Mouse (Mus musculus) forebrain, embryonic 10.5 days (tissue): Measurements from ENCODE around the gene Urad. TPM values are rescaled to one million over a fixed set of nuclear protein-coding genes. Genes with fewer than 3 reads are reported as not detected.

Experiments
- DNase-seq: peaks from one replicate; pipeline ENCODE4 v3.0.0-alpha.2; 2017; ENCODE audit warnings: low spot score; ENCODE audit errors: extremely low spot score
- H3K27ac ChIP-seq: fragments of 300-500 bp; sonication (generic); 2 replicates; pipeline ENCODE4 v1.5.1; 2016; ENCODE audit warnings: mild to moderate bottlenecking
- H3K27me3 ChIP-seq: fragments of 300-500 bp; sonication (generic); 2 replicates; pipeline ENCODE4 v1.6.1; 2016; ENCODE audit warnings: mild to moderate bottlenecking; ENCODE audit not compliant: poor library complexity, severe bottlenecking
- H3K36me3 ChIP-seq: fragments of 300-500 bp; sonication (generic); replicated peaks from 2 replicates; pipeline ENCODE4 v1.6.1; 2016; ENCODE audit warnings: mild to moderate bottlenecking, moderate library complexity
- H3K4me1 ChIP-seq: fragments of 300-500 bp; sonication (generic); 2 replicates; pipeline ENCODE4 v1.6.1; 2016
- H3K4me3 ChIP-seq: fragments of 300-500 bp; sonication (generic); 2 replicates; pipeline ENCODE4 v1.5.1; 2016; ENCODE audit warnings: mild to moderate bottlenecking, moderate library complexity
- H3K9me3 ChIP-seq: fragments of 300-500 bp; sonication (generic); 2 replicates; pipeline ENCODE4 v1.6.1; 2016; ENCODE audit warnings: mild to moderate bottlenecking, moderate library complexity
- WGBS: fragments of 180-500 bp; shearing (Covaris S2); methylation state at CpG from one replicate; pipeline ENCODE4 v1.1.7; 2016; 5-methylcytosine and 5-hydroxymethylcytosine counted together
- polyA plus RNA-seq: library from polyadenylated mRNA; unstranded; fragments of >200 nt; fragmentation: Nextera tagmentation; extraction: Ambion mirVana; gene quantifications from 2 replicates; pipeline ENCODE4 v1.2.1, GENCODE M21; 2016

Gene Urad
- polyA plus RNA-seq, 1 experiment from 2014 or later: not detected

DNA sequence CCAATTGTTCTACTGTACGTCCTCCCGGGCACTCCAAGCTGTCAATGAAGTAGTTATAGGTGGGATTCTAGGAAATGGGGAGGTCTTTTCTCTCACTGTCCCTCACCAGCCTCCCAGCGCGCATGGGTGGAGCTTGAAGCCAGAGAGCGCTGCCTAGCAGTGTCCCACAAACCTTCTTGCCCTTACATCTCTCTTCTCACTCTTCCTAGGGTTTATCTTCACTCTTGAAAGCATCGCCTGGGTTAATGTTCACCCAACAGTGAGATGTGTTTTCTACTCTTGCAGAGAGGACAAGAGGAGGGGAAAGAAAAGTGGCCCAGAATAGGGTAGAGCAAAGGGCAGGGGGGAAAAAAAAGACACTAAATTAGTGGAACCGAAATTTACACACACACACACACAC lies 4.9 kb downstream of the Urad start:
- DNase-seq: no peak
- WGBS: 3% methylated on average over 7 of the region's 7 CpGs
- Histone ChIP-seq H3K27ac (no peak overlapping the region), H3K4me1 (peaks cover 12% of the 10 kb centered on the region), H3K4me3 (no peak overlapping the region), H3K36me3 (no peaks in the 10 kb centered on the region), H3K9me3 (no peaks in the 10 kb centered on the region), H3K27me3 (peaks cover 100% of the 10 kb centered on the region)

DNA sequence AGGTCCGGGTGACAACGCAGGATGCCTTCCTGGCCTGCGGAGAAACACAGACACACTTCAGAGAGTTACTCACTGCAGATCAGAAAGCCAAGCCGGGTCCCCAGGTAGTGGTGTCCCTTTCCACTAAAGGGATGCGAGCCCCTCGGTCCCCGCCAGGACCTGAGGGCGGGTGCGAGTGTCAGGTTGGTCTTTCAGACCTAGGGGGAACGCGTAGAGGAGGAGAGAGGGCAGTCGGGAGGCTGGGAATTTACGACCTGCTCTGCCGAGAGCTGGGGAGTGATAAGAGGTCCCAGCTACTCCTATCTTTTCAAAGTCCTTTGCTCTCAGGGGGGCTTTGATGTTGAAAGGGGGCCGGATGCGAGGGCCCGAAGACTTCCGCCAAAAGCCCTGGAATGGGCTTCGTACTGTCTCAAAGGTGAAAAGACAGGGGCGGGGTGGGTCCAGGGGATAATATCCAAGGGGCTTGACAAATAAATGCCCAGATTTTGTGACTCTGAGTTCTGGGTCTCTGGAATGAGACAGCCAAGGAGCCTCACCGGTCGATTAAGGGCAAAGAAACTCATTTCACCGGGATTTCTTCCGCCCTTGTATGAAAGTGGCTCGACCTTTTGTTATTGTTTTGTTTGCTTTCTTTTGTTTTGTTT lies 6.7 kb downstream of the Urad start:
- Histone ChIP-seq H3K9me3 (no peaks in the 10 kb centered on the region), H3K27ac (no peak overlapping the region), H3K4me1 (peaks cover 12% of the 10 kb centered on the region), H3K4me3 (no peak overlapping the region), H3K27me3 (peaks cover 100% of the 10 kb centered on the region), H3K36me3 (no peaks in the 10 kb centered on the region)
- WGBS: under 1% methylated on average over 25 of the region's 25 CpGs
- DNase-seq: no peak

DNA sequence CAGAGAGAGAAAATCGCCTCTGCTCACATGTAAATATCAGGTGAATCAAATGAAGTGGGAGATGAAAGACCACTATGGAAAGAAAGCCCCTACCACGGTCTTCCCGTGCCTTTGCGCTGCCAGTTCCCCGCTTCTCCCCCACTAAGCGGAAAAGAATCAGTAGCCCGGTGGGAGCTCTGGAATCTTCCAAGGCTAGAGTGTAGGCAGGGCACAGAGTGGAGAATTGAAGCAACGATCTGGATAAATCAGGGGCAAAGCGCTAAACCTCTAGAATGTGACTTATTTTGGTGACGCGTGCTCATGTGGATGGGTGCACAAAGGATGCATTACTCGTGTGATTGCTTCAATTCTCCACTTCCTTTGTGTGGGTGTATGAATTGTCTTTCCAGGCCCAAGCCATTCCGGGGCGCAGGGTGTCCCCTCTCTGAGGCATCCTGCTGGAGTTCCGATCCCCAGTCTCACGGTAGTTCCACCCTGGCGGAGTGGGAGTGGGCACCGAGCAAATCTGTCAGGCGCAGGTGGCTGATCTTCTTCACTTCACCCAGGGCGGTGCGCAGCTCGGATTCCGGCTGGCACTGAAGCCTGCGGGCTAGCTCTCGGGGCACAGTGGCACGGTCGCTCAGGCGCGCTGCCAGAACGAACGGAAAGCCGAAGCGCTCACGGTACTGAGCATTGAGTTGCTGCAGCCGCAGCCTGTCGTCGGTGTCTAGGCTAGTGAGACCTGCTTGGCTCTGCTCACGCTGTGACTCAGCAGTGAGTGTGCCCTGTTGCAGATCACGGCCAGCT lies 7.4 kb downstream of the Urad start:
- DNase-seq: no peak
- no peak overlapping the region for H3K4me3 ChIP-seq
- no peaks in the 10 kb centered on the region for H3K36me3 ChIP-seq
- peaks cover 12% of the 10 kb centered on the region for H3K4me1 ChIP-seq
- no peak overlapping the region for H3K27ac ChIP-seq
- H3K27me3 ChIP-seq: peaks cover 100% of the 10 kb centered on the region
- no peaks in the 10 kb centered on the region for H3K9me3 ChIP-seq
- under 1% methylated on average over 39 of the region's 39 CpGs for WGBS

DNA sequence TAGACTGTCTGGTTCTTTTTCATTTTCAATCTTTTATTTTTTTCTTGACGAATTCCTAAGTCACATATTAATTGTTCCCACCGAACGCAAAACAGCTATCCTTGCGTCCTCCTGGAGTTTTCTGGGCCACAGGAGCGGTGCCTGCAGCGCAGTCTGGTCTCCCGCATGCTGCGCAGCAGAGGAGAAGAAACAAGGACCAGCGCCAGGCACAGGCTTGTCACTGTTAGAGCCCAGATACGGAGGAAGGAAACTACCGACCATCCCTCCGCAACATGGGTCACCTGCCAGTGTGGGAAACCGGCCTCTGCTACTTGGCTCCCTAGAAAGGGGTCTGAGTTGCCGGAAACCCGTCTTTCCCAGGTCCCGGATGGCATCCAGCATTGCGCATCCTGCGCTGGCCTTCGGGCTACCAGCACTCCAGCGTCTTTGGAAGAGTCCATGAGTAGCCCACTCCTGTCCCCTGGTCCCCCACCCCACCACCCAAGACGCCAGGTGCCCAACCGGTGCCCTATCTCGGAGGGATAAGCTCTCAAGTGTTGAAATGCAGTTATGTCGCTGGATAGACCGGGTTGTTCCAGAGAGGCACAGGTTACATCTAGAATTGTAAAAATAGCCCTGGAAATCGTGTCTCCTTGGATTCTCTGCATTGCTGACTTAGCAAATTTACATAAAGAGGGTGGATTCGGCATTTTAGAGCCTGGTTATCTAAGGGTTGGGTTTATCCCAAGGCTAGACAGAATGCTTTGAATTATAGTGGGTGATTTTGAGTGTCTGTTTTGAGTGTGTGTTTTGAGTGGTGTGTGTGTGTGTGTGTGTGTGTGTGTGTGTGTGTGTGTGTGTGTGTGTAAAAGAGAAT lies 9.2 kb downstream of the Urad start:
- under 1% methylated on average over 27 of the region's 27 CpGs for WGBS
- no peak overlapping the region for H3K27ac ChIP-seq

DNA sequence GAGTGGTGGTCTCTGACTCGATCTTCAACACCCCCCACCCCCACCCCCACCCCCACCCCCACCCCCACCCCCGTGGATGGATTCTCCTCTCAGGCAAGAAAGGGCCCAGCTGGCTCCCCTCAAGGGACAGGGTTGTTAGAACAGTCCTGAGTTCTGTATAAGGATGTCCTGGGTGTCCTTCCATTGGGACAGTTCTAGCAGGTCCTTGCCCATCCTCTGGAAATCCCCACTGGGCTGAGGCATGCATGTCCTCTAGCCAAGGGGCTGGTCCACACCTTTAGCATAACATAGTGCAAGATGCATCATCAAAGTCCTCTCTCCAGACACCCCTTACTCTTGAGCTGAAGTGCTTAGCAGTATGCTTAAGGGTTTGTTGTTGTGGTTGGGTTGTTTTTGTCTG lies 12.5 kb downstream of the Urad start:
- H3K27me3 ChIP-seq: peaks cover 100% of the 10 kb centered on the region
- no peaks in the 10 kb centered on the region for H3K36me3 ChIP-seq
- no peak overlapping the region for H3K27ac ChIP-seq
- H3K4me1 ChIP-seq: peaks cover 19% of the 10 kb centered on the region
- H3K9me3 ChIP-seq: no peaks in the 10 kb centered on the region
- no peak overlapping the region for H3K4me3 ChIP-seq
- no peak for DNase-seq
- 0% methylated on average over 2 of the region's 2 CpGs for WGBS

More for the DNA sequence above, 9.2 kb downstream of the Urad start:
- Histone ChIP-seq H3K4me1 (peaks cover 12% of the 10 kb centered on the region), H3K27me3 (peaks cover 100% of the 10 kb centered on the region), H3K9me3 (no peaks in the 10 kb centered on the region), H3K4me3 (no peak overlapping the region), H3K36me3 (no peaks in the 10 kb centered on the region)
- DNase-seq: peak; percentile 31

DNA sequence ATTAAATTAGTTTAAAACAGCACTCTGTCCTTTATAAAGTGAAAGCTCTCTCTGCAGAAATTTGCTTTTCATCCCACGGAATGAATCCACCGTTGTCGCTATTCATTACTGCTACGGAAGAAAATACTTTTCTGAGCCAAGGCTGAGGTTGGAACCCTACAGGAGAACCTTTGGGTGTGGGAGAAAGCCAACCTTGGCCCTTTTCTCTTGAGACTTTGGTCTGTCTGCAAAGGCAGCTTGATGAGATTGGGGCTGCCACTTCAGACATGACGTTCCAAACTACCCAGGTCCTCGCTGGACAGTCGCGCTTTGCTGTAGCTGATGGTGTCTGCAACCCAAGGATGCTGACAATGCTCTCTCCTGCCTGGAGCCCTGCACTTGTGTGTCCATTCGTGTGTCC lies 13.8 kb downstream of the Urad start:
- DNase-seq: no peak
- H3K36me3 ChIP-seq: no peaks in the 10 kb centered on the region
- H3K9me3 ChIP-seq: no peaks in the 10 kb centered on the region
- WGBS: 5% methylated on average over 9 of the region's 9 CpGs
- no peak overlapping the region for H3K27ac ChIP-seq
- H3K4me1 ChIP-seq: peaks cover 24% of the 10 kb centered on the region
- peaks cover 100% of the 10 kb centered on the region for H3K27me3 ChIP-seq
- H3K4me3 ChIP-seq: no peak overlapping the region

DNA sequence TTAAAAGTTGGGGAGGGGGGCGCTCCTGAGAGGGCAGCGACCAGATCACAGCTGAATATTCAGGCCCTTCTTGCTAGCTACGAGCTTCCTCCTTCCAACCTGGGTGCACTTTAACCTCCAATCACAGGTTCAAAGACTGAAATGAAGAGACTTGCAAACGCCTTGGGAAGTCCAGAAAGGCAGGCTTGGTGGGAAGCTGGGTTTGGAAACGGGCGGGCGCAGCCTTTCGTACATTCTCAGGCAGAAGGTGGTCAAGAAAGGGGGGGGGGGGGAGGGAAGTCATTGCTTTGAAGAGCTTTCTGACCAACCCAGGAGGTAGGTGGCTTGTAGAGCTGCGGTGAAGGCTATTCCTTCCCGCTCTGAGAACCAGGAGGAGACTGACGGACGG lies 14.8 kb downstream of the Urad start:
- Histone ChIP-seq H3K27me3 (peaks cover 100% of the 10 kb centered on the region), H3K4me1 (peaks cover 24% of the 10 kb centered on the region), H3K27ac (no peak overlapping the region), H3K4me3 (no peak overlapping the region), H3K9me3 (no peaks in the 10 kb centered on the region), H3K36me3 (no peaks in the 10 kb centered on the region)
- no peak for DNase-seq
- 1% methylated on average over 12 of the region's 12 CpGs for WGBS

DNA sequence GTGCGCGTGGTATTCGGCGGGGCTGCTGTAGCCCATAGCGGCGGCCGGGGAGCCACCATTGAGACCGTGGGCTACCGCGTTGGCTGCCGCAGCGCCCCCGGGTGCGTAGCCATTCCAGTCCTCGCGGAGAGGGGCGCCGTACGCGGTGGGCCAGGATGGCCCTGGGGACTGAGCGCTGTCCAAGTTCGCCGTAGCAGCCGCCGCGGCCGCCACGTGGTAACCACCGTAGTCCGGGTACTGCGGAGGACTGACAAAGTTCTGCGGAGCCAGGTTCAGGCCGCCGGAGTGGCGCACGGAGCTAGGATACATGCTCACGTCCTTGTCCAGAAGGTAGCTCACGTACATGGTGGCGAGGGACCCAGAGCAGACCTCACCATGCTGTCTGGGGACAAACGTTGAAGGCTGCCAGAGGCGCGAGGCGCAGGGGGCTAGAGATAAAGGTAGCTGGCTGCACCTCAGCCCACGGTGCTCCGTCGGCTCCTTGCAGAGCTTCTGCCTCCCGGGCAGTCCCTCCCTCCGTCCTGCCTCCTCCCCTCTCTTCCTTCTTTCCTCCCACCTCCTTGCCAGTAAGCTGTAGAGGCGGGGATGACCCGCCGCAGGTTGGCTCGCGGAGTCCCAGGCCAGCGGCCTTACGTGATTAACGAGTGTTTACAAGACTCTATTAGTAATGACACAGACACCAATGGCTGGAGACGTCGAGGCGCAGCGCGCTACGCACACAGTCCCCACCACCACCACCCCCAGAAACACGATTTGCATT lies 15.4 kb downstream of the Urad start, which contains the start of gene Cdx2:
Cdx2 (minus strand) TSS at position 633 of the 760 bp plus-strand sequence.
- peak; percentile 42 for DNase-seq
- H3K4me1 ChIP-seq: peaks cover 24% of the 10 kb centered on the region
- H3K9me3 ChIP-seq: no peaks in the 10 kb centered on the region
- no peak within 1 kb of the TSS for H3K27ac ChIP-seq
- peaks cover 100% of the 10 kb centered on the region for H3K27me3 ChIP-seq
- under 1% methylated on average over 63 of the region's 63 CpGs for WGBS
- no peak within 1 kb of the TSS; the same call in 1 of the 2 replicates for H3K4me3 ChIP-seq
- no peaks in the 10 kb centered on the region for H3K36me3 ChIP-seq

DNA sequence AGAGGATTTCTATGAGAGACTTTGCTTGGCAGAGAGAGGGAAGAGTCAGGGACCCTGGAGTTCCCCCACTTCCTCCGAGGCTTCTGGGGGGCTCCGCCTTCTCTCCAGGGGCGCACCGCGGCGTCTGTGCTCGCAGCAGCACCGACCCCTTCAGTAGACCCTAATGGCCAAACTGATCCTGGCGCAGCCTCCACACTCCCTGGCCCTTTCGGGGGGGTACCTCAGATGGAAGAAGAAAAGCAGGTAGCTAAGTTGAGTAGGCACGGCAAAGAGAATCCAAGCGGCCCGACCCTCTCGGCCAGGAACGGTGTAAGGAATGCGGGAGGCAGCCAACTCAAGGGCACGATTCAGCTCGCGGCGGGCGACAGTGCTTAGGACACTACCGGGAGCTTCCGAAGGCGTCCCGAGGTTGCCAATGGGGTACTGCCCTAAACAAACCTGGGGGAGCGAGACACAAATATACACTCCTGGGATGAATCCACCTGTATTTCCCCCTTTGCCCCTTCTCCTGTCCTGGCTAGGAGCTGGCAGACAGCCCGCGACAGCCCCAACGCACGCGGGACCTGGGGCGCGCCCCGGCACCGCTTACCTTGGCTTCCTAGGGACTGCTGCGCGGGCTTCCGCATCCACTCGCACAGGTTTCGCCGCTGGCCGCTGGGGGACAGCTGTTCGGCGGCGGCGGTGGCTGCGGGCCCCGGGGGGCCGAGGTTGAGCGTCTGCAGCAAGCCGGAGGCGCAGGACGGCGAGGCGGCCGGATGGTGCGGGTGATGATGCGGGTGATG lies 16.2 kb downstream of the Urad start:
- peaks cover 30% of the 10 kb centered on the region for H3K4me1 ChIP-seq
- WGBS: under 1% methylated on average over 58 of the region's 58 CpGs
- H3K36me3 ChIP-seq: no peaks in the 10 kb centered on the region
- no peaks in the 10 kb centered on the region for H3K9me3 ChIP-seq
- peak; percentile 34 for DNase-seq
- peaks cover 100% of the 10 kb centered on the region for H3K27me3 ChIP-seq
- no peak overlapping the region for H3K27ac ChIP-seq
- H3K4me3 ChIP-seq: no peak overlapping the region; the same call in 1 of the 2 replicates

DNA sequence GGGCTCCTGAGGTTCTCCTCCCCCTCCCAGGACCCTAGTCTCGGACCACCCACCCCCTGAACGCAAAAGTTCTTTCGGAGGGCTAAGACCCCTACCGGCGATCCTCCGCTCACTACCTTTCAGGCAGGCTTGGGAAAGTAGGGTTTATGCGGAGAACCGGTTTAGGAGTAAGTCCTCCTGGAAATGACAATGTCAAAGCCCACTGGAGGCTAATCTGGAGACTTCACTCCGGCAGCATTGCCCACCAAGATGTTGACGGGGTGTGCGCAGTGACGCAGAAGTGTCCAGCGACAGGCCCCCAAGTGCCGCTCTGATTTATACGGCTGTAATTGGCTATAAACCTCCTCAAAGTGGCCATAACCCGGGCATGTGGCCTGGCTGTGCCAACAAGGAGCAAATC lies 17.1 kb downstream of the Urad start:
- no peaks in the 10 kb centered on the region for H3K36me3 ChIP-seq
- no peaks in the 10 kb centered on the region for H3K9me3 ChIP-seq
- H3K27me3 ChIP-seq: peaks cover 100% of the 10 kb centered on the region
- WGBS: under 1% methylated on average over 16 of the region's 16 CpGs
- H3K4me3 ChIP-seq: no peak overlapping the region
- no peak overlapping the region for H3K27ac ChIP-seq
- H3K4me1 ChIP-seq: peaks cover 32% of the 10 kb centered on the region
- DNase-seq: peak; percentile 33

DNA sequence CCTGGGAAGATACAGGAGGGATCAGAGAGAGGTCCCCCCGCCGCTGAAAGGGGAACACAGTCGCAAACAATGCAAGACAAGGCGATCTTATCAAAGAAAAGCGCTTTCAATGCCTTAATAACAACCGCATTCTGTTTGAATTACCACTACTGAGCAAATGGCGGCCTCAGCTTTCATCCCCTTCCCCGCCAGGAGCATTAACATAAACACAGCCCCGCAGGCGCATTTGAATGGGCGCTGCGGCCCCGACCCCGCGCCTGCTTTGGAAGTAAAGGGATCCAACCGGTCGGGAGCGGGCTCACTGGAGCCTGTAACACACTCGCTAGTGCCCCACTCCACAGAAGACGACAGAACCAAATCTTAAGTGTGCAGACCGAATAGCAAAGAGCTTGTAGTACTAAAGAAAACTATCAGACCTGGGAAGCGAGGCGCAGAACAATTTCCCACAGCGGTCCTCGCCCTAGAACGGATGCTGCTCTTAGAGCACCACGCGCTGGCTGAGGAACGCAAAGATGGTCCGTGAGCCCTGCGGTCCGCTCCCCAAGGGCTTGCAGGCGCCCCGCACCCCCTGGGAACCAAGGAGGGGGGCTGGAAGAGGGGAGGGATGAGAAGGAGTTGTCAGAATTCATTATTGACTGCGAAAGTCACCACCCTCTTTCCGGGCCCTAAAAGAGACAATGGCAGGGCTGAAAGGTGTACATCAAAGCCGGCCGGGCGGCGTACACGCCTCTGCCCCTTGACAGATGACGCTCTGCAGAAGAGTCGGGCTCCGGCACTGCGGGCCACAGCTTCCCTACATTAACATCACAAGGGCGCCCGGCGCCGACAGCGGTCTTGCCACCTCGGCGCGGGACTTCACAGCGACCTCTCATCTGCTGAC lies 17.7 kb downstream of the Urad start:
- Histone ChIP-seq H3K4me3 (no peak overlapping the region), H3K27ac (no peak overlapping the region), H3K27me3 (peaks cover 100% of the 10 kb centered on the region), H3K36me3 (no peaks in the 10 kb centered on the region), H3K9me3 (no peaks in the 10 kb centered on the region), H3K4me1 (peaks cover 39% of the 10 kb centered on the region)
- under 1% methylated on average over 54 of the region's 54 CpGs for WGBS
- DNase-seq: peak; percentile 38
